Mouse (Mus musculus): ENCODE data around the gene Gpr31b. TPM values are rescaled to one million over a fixed set of nuclear protein-coding genes. Genes with fewer than 3 reads are reported as not detected.

Gpr31b gene
- total RNA-seq (2023), result 0.41 and 1.5 TPM in 2 replicates

GRCm38 (mm10) chr17:13052124-13052813 is at the start of gene Gpr31b:
Gpr31b (minus strand) TSS chr17:13052296.

GRCm38 (mm10) chr17:13060804-13061203 is 8.7 kb upstream of the Gpr31b start, which contains the start of gene Tcp10b:
Tcp10b (plus strand) TSS chr17:13061104.

GRCm38 (mm10) chr17:13006546-13006945 is 45.5 kb downstream of the Gpr31b start, which contains the start of gene Sod2:
Sod2 (plus strand) TSS chr17:13006846.

Other genes with a start within 250 kb of the Gpr31b start
- not detected in 2 replicates for gene Mas1, start 184.2 kb downstream of the Gpr31b start, total RNA-seq (2023)
- gene Mrgprh, start 176.3 kb downstream of the Gpr31b start, total RNA-seq (2023), result not detected in 2 replicates
- not detected in 2 replicates for gene Pnldc1, start 142.1 kb downstream of the Gpr31b start, total RNA-seq (2023)
- 90.3 and 93.7 TPM in 2 replicates for gene Tcp1, start 136.6 kb downstream of the Gpr31b start, total RNA-seq (2023)
- 43.5 and 47.2 TPM in 2 replicates for gene Mrpl18, start 136.0 kb downstream of the Gpr31b start, total RNA-seq (2023)
- gene Acat3, start 111.7 kb downstream of the Gpr31b start, total RNA-seq (2023), result not detected in 2 replicates
- gene Acat2, start 91.5 kb downstream of the Gpr31b start, total RNA-seq (2023), result 5.7 and 6.4 TPM in 2 replicates
- 73.5 and 94.9 TPM in 2 replicates for gene Wtap, start 58.1 kb downstream of the Gpr31b start, total RNA-seq (2023)
- 82.3 and 118 TPM in 2 replicates for gene Sod2, start 45.5 kb downstream of the Gpr31b start, total RNA-seq (2023)
- gene Tcp10b, start 8.8 kb upstream of the Gpr31b start, total RNA-seq (2023), result not detected in 2 replicates
- gene Unc93a, start 79.5 kb upstream of the Gpr31b start, total RNA-seq (2023), result 2.1 TPM in 2 replicates
- not detected in 2 replicates for gene Smok2a, start 168.9 kb upstream of the Gpr31b start, total RNA-seq (2023)
- not detected in 2 replicates for gene Smok2b, start 178.0 kb upstream of the Gpr31b start, total RNA-seq (2023)